Mouse (Mus musculus) heart, embryonic 10.5 days (tissue): ENCODE data around the gene Mtg2. TPM values are rescaled to one million over a fixed set of nuclear protein-coding genes. Genes with fewer than 3 reads are reported as not detected.

Source experiments
- DNase-seq: peaks from one replicate; pipeline ENCODE4 v3.0.0-alpha.2; 2017; ENCODE audit warnings: low spot score
- H3K27ac ChIP-seq: fragments of 300-500 bp; sonication (generic); 2 replicates; pipeline ENCODE4 v1.5.1; 2016; ENCODE audit warnings: mild to moderate bottlenecking
- H3K27me3 ChIP-seq: fragments of 300-500 bp; sonication (generic); 2 replicates; pipeline ENCODE4 v1.6.1; 2016; ENCODE audit warnings: mild to moderate bottlenecking; ENCODE audit not compliant: poor library complexity, insufficient read depth, severe bottlenecking
- H3K36me3 ChIP-seq: fragments of 300-500 bp; sonication (generic); 2 replicates; pipeline ENCODE4 v1.6.1; 2016; ENCODE audit warnings: mild to moderate bottlenecking, moderate library complexity
- H3K4me1 ChIP-seq: fragments of 300-500 bp; sonication (generic); 2 replicates; pipeline ENCODE4 v1.6.1; 2016; ENCODE audit warnings: mild to moderate bottlenecking
- H3K4me3 ChIP-seq: fragments of 300-500 bp; sonication (generic); 2 replicates; pipeline ENCODE4 v1.5.1; 2016; ENCODE audit warnings: mild to moderate bottlenecking, moderate library complexity
- H3K9me3 ChIP-seq: fragments of 300-500 bp; sonication (generic); 2 replicates; pipeline ENCODE4 v1.6.1; 2016; ENCODE audit warnings: mild to moderate bottlenecking, moderate library complexity
- WGBS: fragments of 180-500 bp; shearing (Covaris S2); methylation state at CpG from one replicate; pipeline ENCODE4 v1.1.7; 2016; 5-methylcytosine and 5-hydroxymethylcytosine counted together
- polyA plus RNA-seq: library from polyadenylated mRNA; unstranded; fragments of >200 nt; fragmentation: Nextera tagmentation; extraction: Ambion mirVana; gene quantifications from 2 replicates; pipeline ENCODE4 v1.2.1, GENCODE M21; 2016

Mtg2 gene
- 28.2 and 29.7 TPM in 2 replicates for polyA plus RNA-seq

- Histone ChIP-seq H3K36me3 (peaks cover 29% of the 10 kb centered on the region; the same call in 1 of the 2 replicates), H3K4me1 (peaks cover 12% of the 10 kb centered on the region), H3K9me3 (no peaks in the 10 kb centered on the region), H3K4me3 (peak within 1 kb of the TSS; percentile 85), H3K27me3 (no peaks in the 10 kb centered on the region), H3K27ac (peak within 1 kb of the TSS; percentile 92)
- 6% methylated on average over 58 of the region's 58 CpGs for WGBS
- peak; percentile 96 for DNase-seq
These were observed at the start of gene Mtg2 for GRCm38 (mm10) chr2:180070481-180071453. Gene Mtg2 (plus strand): TSS chr2:180070588.

- no peaks in the 10 kb centered on the region for H3K36me3 ChIP-seq
- H3K27me3 ChIP-seq = peaks cover 54% of the 10 kb centered on the region
- 72% methylated on average over 8 of the region's 8 CpGs for WGBS
- no peak for DNase-seq
- peaks cover 35% of the 10 kb centered on the region for H3K4me1 ChIP-seq
- H3K27ac ChIP-seq = no peak overlapping the region
- H3K9me3 ChIP-seq = no peaks in the 10 kb centered on the region
- H3K4me3 ChIP-seq = no peak overlapping the region
These were observed 49.5 kb upstream of the Mtg2 start for GRCm38 (mm10) chr2:180020919-180021318.

GRCm38 (mm10) chr2:180022751-180023150 is 47.6 kb upstream of the Mtg2 start:
- peaks cover 54% of the 10 kb centered on the region for H3K27me3 ChIP-seq
- H3K4me1 ChIP-seq = peaks cover 49% of the 10 kb centered on the region
- DNase-seq = no peak
- no peak overlapping the region for H3K4me3 ChIP-seq
- no peak overlapping the region for H3K27ac ChIP-seq
- no peaks in the 10 kb centered on the region for H3K9me3 ChIP-seq
- WGBS = 55% methylated on average over 6 of the region's 6 CpGs
- H3K36me3 ChIP-seq = peaks cover 7% of the 10 kb centered on the region

- H3K4me1 ChIP-seq = peaks cover 57% of the 10 kb centered on the region
- WGBS = under 1% methylated on average over 80 of the region's 80 CpGs
- peak; percentile 99 for DNase-seq
- peak within 1 kb of the TSS; percentile 97 for H3K4me3 ChIP-seq
- H3K36me3 ChIP-seq = peaks cover 25% of the 10 kb centered on the region
- H3K27me3 ChIP-seq = peaks cover 40% of the 10 kb centered on the region
- H3K27ac ChIP-seq = peak within 1 kb of the TSS; percentile 96
- no peaks in the 10 kb centered on the region for H3K9me3 ChIP-seq
These were observed 45.8 kb upstream of the Mtg2 start, which contains the start of gene Lsm14b for GRCm38 (mm10) chr2:180024401-180025098. Gene Lsm14b (plus strand): TSS chr2:180024987.

GRCm38 (mm10) chr2:180025135-180025860 is 45.1 kb upstream of the Mtg2 start:
- Histone ChIP-seq H3K27ac (peak overlapping the region; percentile 96), H3K4me3 (peak overlapping the region; percentile 97), H3K27me3 (peaks cover 33% of the 10 kb centered on the region), H3K4me1 (peaks cover 57% of the 10 kb centered on the region), H3K36me3 (peaks cover 32% of the 10 kb centered on the region), H3K9me3 (no peaks in the 10 kb centered on the region)
- under 1% methylated on average over 83 of the region's 84 CpGs for WGBS
- peak; percentile 79 for DNase-seq

GRCm38 (mm10) chr2:180025861-180026200 is 44.6 kb upstream of the Mtg2 start:
- peaks cover 57% of the 10 kb centered on the region for H3K4me1 ChIP-seq
- H3K27me3 ChIP-seq = peaks cover 27% of the 10 kb centered on the region
- WGBS = 16% methylated on average over 6 of the region's 6 CpGs
- peak overlapping the region; percentile 97 for H3K4me3 ChIP-seq
- peaks cover 38% of the 10 kb centered on the region for H3K36me3 ChIP-seq
- DNase-seq = no peak
- H3K27ac ChIP-seq = peak overlapping the region; percentile 96
- H3K9me3 ChIP-seq = no peaks in the 10 kb centered on the region

- Histone ChIP-seq H3K4me1 (peaks cover 51% of the 10 kb centered on the region), H3K27me3 (peaks cover 10% of the 10 kb centered on the region), H3K27ac (no peak overlapping the region), H3K4me3 (no peak overlapping the region), H3K36me3 (peaks cover 57% of the 10 kb centered on the region), H3K9me3 (no peaks in the 10 kb centered on the region)
- WGBS = 76% methylated on average over 9 of the region's 9 CpGs
- DNase-seq = no peak
These were observed 42.6 kb upstream of the Mtg2 start for GRCm38 (mm10) chr2:180027768-180028167.

GRCm38 (mm10) chr2:180031270-180031669 is 39.1 kb upstream of the Mtg2 start:
- Histone ChIP-seq H3K27ac (no peak overlapping the region), H3K4me1 (peaks cover 37% of the 10 kb centered on the region), H3K4me3 (no peak overlapping the region), H3K36me3 (peaks cover 92% of the 10 kb centered on the region), H3K27me3 (no peaks in the 10 kb centered on the region), H3K9me3 (no peaks in the 10 kb centered on the region)
- DNase-seq = no peak
- 94% methylated on average over 6 of the region's 6 CpGs for WGBS

- WGBS = 73% methylated on average over 3 of the region's 3 CpGs
These were observed 37.5 kb upstream of the Mtg2 start for GRCm38 (mm10) chr2:180032925-180033324.

GRCm38 (mm10) chr2:180033956-180034355 is 36.4 kb upstream of the Mtg2 start:
- Histone ChIP-seq H3K27me3 (no peaks in the 10 kb centered on the region), H3K9me3 (no peaks in the 10 kb centered on the region), H3K36me3 (peaks cover 100% of the 10 kb centered on the region), H3K4me1 (peaks cover 14% of the 10 kb centered on the region), H3K27ac (no peak overlapping the region), H3K4me3 (no peak overlapping the region)
- WGBS = 65% methylated on average over 3 of the region's 3 CpGs
- no peak for DNase-seq

More at GRCm38 (mm10) chr2:180032925-180033324, 37.5 kb upstream of the Mtg2 start:
- no peaks in the 10 kb centered on the region for H3K9me3 ChIP-seq
- H3K4me1 ChIP-seq = peaks cover 20% of the 10 kb centered on the region
- H3K4me3 ChIP-seq = no peak overlapping the region
- peaks cover 100% of the 10 kb centered on the region for H3K36me3 ChIP-seq
- no peaks in the 10 kb centered on the region for H3K27me3 ChIP-seq
- DNase-seq = no peak
- H3K27ac ChIP-seq = no peak overlapping the region

GRCm38 (mm10) chr2:180034753-180035152 is 35.6 kb upstream of the Mtg2 start:
- Histone ChIP-seq H3K4me3 (no peak overlapping the region), H3K27ac (no peak overlapping the region), H3K9me3 (no peaks in the 10 kb centered on the region), H3K27me3 (no peaks in the 10 kb centered on the region), H3K4me1 (peaks cover 16% of the 10 kb centered on the region), H3K36me3 (peaks cover 99% of the 10 kb centered on the region)
- no peak for DNase-seq
- 72% methylated on average over 5 of the region's 5 CpGs for WGBS

- H3K4me3 ChIP-seq = peak overlapping the region; percentile 97
- H3K27ac ChIP-seq = 0 out of 2 replicates have a peak overlapping the region, but pooled peaks have one; percentile 29
- peaks cover 27% of the 10 kb centered on the region for H3K4me1 ChIP-seq
- 44% methylated on average over 6 of the region's 6 CpGs for WGBS
- DNase-seq = no peak
- H3K9me3 ChIP-seq = no peaks in the 10 kb centered on the region
- peaks cover 42% of the 10 kb centered on the region for H3K36me3 ChIP-seq
- H3K27me3 ChIP-seq = no peaks in the 10 kb centered on the region
These were observed 30.0 kb upstream of the Mtg2 start for GRCm38 (mm10) chr2:180040406-180040805.
